Mouse (Mus musculus): ENCODE results near the gene Entpd4b. TPM values are rescaled to one million over a fixed set of nuclear protein-coding genes. Genes with fewer than 3 reads are reported as not detected.
"Not testable (repeated sequence)": the region's sequence is repeated elsewhere in the genome, so short reads cannot be mapped to it uniquely, and the experiment has no call there.

Entpd4b gene
- polyA plus RNA-seq, 1 experiment from 2014 or later: 17.4 TPM

DNA sequence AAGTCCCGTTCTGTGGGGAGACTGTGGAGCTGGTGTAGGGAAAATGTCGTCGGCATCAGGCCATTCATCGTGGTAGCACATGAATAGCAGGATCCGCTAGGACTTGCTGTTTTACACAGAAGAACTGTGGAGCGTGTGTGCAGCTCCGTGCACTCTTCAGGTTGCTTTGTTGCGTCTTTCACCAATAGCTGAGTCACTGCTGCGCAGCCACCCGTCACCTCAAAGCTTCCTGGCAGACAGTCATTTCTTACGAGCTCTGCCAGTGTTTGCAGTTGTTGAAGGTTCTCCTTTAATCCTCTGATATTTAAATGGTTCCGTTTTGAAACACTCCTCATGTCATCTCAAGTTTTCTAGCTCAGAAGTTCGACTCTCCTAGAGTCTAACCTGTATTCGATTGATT is 2.3 kb downstream of the Entpd4b start:
- WGBS: no CpG with 5 or more reads among the region's 14 CpGs
- not testable (repeated sequence) for H3K9me3 ChIP-seq; ATAC-seq (ENCODE audit: insufficient number of reproducible peaks, low FRiP score, low TSS enrichment, low read depth)

More for the DNA sequence above, 2.3 kb downstream of the Entpd4b start:
- H3K4me1 ChIP-seq, H3K27me3 ChIP-seq, H3K4me3 ChIP-seq, H3K4me2 ChIP-seq, H3K9ac ChIP-seq, H3K36me3 ChIP-seq, H3K27ac ChIP-seq: not testable (repeated sequence)

Other genes with a start within 250 kb of the Entpd4b start
- 0.15 TPM in 1 of 2 replicates, not detected in the other for gene Gm16867, start 52.1 kb upstream of the Entpd4b start, polyA plus RNA-seq (2015; fragmentation: Nextera tagmentation; extraction: Ambion mirVana)
- gene Gm27179, start 42.9 kb upstream of the Entpd4b start, polyA plus RNA-seq (2015; fragmentation: Nextera tagmentation; extraction: Ambion mirVana): 0.10 and 0.14 TPM in 2 replicates